Mouse (Mus musculus): ENCODE measurements around the gene Kdm5d. TPM values are rescaled to one million over a fixed set of nuclear protein-coding genes. Genes with fewer than 3 reads are reported as not detected.

The Kdm5d gene
- polyA plus RNA-seq (2015; fragmentation: Nextera tagmentation; extraction: Ambion mirVana), result 6.2 and 8.9 TPM in 2 replicates

- Histone ChIP-seq H3K4me3 (ENCODE audit: low read length) (peak within 1 kb of the TSS; percentile 45), H3K27me3 (replicated peaks; ENCODE audit: control insufficient read depth, insufficient read depth, low read length) (no peaks in the 10 kb centered on the region), H3K9ac (ENCODE audit: low read depth, low read length) (peak within 1 kb of the TSS; percentile 55), H3K4me1 (ENCODE audit: control insufficient read depth, insufficient read depth, low read depth, low read length) (no peaks in the 10 kb centered on the region), H3K4me2 (ENCODE audit: low read length) (peak within 1 kb of the TSS; percentile 39), H3K36me3 (ENCODE audit: control insufficient read depth, insufficient read depth, low read length) (no peaks in the 10 kb centered on the region), H3K9me3 (ENCODE audit: control insufficient read depth, low read length) (no peaks in the 10 kb centered on the region), H3K27ac (ENCODE audit: low read depth, low read length) (peak within 1 kb of the TSS; percentile 44; the same call in 1 of the 2 replicates)
- no peak for ATAC-seq
- WGBS, result 3% methylated on average over 33 of the region's 34 CpGs
Observed at GRCm38 (mm10) chrY:897393-898227, at the start of gene Kdm5d. Kdm5d (plus strand) TSS chrY:897788.

GRCm38 (mm10) chrY:872404-872803 lies 25.2 kb upstream of the Kdm5d start:
- Histone ChIP-seq H3K4me3 (ENCODE audit: low read length) (no peak overlapping the region), H3K36me3 (ENCODE audit: control insufficient read depth, insufficient read depth, low read length) (no peaks in the 10 kb centered on the region), H3K27ac (ENCODE audit: low read depth, low read length) (no peak overlapping the region), H3K4me2 (ENCODE audit: low read length) (no peak overlapping the region), H3K4me1 (ENCODE audit: control insufficient read depth, insufficient read depth, low read depth, low read length) (no peaks in the 10 kb centered on the region), H3K27me3 (replicated peaks; ENCODE audit: control insufficient read depth, insufficient read depth, low read length) (no peaks in the 10 kb centered on the region), H3K9ac (ENCODE audit: low read depth, low read length) (no peak overlapping the region), H3K9me3 (ENCODE audit: control insufficient read depth, low read length) (no peaks in the 10 kb centered on the region)
- ATAC-seq, result peak; percentile 58; the same call in 1 of the 2 replicates

- no peaks in the 10 kb centered on the region for H3K9me3 ChIP-seq (ENCODE audit: control insufficient read depth, low read length)
- no peaks in the 10 kb centered on the region for H3K4me1 ChIP-seq (ENCODE audit: control insufficient read depth, insufficient read depth, low read depth, low read length)
- H3K9ac ChIP-seq (ENCODE audit: low read depth, low read length), result no peak overlapping the region
- H3K36me3 ChIP-seq (ENCODE audit: control insufficient read depth, insufficient read depth, low read length), result no peaks in the 10 kb centered on the region
- H3K4me2 ChIP-seq (ENCODE audit: low read length), result peak overlapping the region; percentile 19; the same call in 1 of the 2 replicates
- no peaks in the 10 kb centered on the region for H3K27me3 ChIP-seq (replicated peaks; ENCODE audit: control insufficient read depth, insufficient read depth, low read length)
- H3K27ac ChIP-seq (ENCODE audit: low read depth, low read length), result no peak overlapping the region
- ATAC-seq, result peak; percentile 78
- 12% methylated on average over 6 of the region's 18 CpGs for WGBS
- no peak overlapping the region; the same call in 1 of the 2 replicates for H3K4me3 ChIP-seq (ENCODE audit: low read length)
Observed at GRCm38 (mm10) chrY:872855-873549, 24.6 kb upstream of the Kdm5d start.

Small RNAs within 50 kb of the gene (microRNA-seq; reads per million reads assigned to microRNA genes)
- gene Gm47281, result not detected

Other genes with a start within 250 kb of the Kdm5d start
- not detected in 2 replicates for gene Zfy1, start 100.4 kb upstream of the Kdm5d start, polyA plus RNA-seq (2015; fragmentation: Nextera tagmentation; extraction: Ambion mirVana)
- gene Uba1y, start 79.1 kb upstream of the Kdm5d start, polyA plus RNA-seq (2015; fragmentation: Nextera tagmentation; extraction: Ambion mirVana), result 0.05 and 0.26 TPM in 2 replicates
- gene Eif2s3y, start 112.8 kb downstream of the Kdm5d start, polyA plus RNA-seq (2015; fragmentation: Nextera tagmentation; extraction: Ambion mirVana), result 26.0 and 38.0 TPM in 2 replicates

Data from hindbrain, embryonic 16.5 days (tissue).